Mouse (Mus musculus) midbrain, embryonic 14.5 days (tissue): ENCODE measurements at regions not wholly inside any gene's neighbourhood (a gene's known extent, or its start where the extent isn't known, plus 50 kb on each side); places are given as distances from the start of the nearest gene placed in this dataset.

Experiments used
- ATAC-seq: fragments of 200-750 bp; cut with Nextera tagmentation; 2 replicates; pipeline ENCODE4 v1.8.0; 2017; ENCODE audit warnings: moderate number of reproducible peaks, moderate library complexity; ENCODE audit not compliant: low FRiP score, low TSS enrichment
- DNase-seq: peaks from one replicate; pipeline ENCODE4 v3.0.0-alpha.2; 2015
- H3K27ac ChIP-seq: fragments of 300-500 bp; sonication (generic); replicated peaks from 2 replicates; pipeline ENCODE4 v1.5.1; 2014; ENCODE audit warnings: mild to moderate bottlenecking, low read depth, low read length, moderate library complexity
- H3K27me3 ChIP-seq: fragments of 300-500 bp; sonication (generic); 2 replicates; pipeline ENCODE4 v1.6.1; 2014; ENCODE audit warnings: low read length, control low read depth, mixed read lengths; ENCODE audit not compliant: control insufficient read depth, insufficient read depth
- H3K36me3 ChIP-seq: fragments of 300-500 bp; sonication (generic); 2 replicates; pipeline ENCODE4 v1.6.1; 2014; ENCODE audit warnings: low read length, control low read depth; ENCODE audit not compliant: control insufficient read depth, insufficient read depth
- H3K4me1 ChIP-seq: fragments of 300-500 bp; sonication (generic); 2 replicates; pipeline ENCODE4 v1.6.1; 2014; ENCODE audit warnings: mild to moderate bottlenecking, antibody characterized with exemption, low read length, control low read depth; ENCODE audit not compliant: control insufficient read depth, insufficient read depth
- H3K4me2 ChIP-seq: fragments of 300-500 bp; sonication (generic); 2 replicates; pipeline ENCODE4 v1.6.1; 2014; ENCODE audit warnings: mild to moderate bottlenecking, low read length, moderate library complexity
- H3K4me3 ChIP-seq: fragments of 300-500 bp; sonication (generic); replicated peaks from 2 replicates; pipeline ENCODE4 v1.5.1; 2014; ENCODE audit warnings: low read depth, low read length
- H3K9ac ChIP-seq: fragments of 300-500 bp; sonication (generic); replicated peaks from 2 replicates; pipeline ENCODE4 v1.6.1; 2014; ENCODE audit warnings: mild to moderate bottlenecking, low read length, moderate library complexity
- H3K9me3 ChIP-seq: fragments of 300-500 bp; sonication (generic); 2 replicates; pipeline ENCODE4 v1.6.1; 2016; ENCODE audit warnings: low read length, control low read depth, mixed read lengths; ENCODE audit not compliant: control insufficient read depth
- WGBS: fragments of 180-500 bp; shearing (Covaris S2); extraction: QIAGEN DNeasy Blood & Tissue Kit; methylation state at CpG from one replicate; pipeline ENCODE4 v1.1.7; 2014; 5-methylcytosine and 5-hydroxymethylcytosine counted together

DNA sequence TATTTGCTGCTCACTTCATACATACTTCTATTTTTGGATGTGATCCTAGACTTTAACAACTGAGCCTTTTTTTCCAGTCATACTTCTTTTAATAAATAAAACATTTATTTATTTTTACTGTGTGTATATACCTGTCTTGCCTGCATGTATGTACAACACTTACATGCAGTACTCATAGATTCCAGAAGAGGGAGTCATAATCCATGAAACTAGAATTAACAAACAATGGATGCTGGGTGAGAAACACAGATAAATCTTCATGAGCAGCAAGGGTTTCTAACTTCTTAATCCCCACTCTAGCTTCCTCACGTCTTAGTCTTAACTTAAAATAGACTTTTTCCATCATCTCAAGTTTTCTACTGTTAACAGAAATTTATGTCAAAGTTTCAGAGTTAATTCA is 1253.7 kb upstream of the Nr2f1 start:
- Histone ChIP-seq H3K4me3 (no peak overlapping the region), H3K9me3 (no peaks in the 10 kb centered on the region), H3K4me2 (no peak overlapping the region), H3K36me3 (no peaks in the 10 kb centered on the region), H3K4me1 (no peaks in the 10 kb centered on the region), H3K9ac (no peak overlapping the region), H3K27me3 (no peaks in the 10 kb centered on the region), H3K27ac (no peak overlapping the region)
- DNase-seq (peak; percentile 35), ATAC-seq (no peak)
- WGBS: 57% methylated on average over 1 of the region's 1 CpGs

DNA sequence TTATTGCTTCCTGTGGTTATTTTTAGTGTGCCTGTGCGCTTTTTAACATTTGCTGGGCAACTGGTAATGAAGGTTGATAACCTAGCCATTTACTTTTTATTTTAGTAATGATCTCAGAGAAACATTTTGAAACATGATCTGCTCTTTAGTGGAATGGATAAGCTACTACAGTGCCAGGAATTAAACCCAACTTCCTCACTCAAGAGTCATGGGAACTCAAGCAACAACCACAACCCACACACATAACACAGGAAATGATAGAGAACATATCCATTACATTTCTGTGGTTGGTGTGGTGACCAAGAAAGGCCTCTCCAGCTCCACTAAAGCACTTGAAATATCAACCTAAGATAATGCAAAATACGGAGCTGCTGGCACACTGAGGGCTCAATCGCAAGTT is 1243.6 kb upstream of the Nr2f1 start:
- Histone ChIP-seq H3K4me3 (no peak overlapping the region), H3K9ac (no peak overlapping the region), H3K27me3 (no peaks in the 10 kb centered on the region), H3K4me2 (no peak overlapping the region), H3K27ac (no peak overlapping the region), H3K9me3 (no peaks in the 10 kb centered on the region), H3K36me3 (no peaks in the 10 kb centered on the region), H3K4me1 (no peaks in the 10 kb centered on the region)
- WGBS: 91% methylated on average over 3 of the region's 3 CpGs
- DNase-seq (no peak), ATAC-seq (no peak)

DNA sequence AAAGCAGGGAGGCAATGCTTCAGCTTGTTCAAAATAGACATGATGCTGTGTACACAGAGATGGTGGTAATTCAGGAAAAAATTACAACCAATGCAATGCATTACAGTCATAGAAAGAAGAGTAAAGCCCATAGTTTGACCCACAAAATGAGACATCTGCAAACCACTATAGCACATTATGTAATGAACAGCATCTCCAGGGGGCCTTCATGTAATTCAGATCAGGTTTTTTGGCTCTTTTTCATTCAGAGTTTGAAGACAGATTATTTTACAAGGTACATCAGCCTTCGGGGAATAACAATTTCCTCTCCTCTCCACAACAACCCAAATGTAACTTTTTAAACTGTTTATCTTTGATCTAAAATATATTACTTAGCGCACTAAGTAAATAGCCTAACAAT is 1243.1 kb upstream of the Nr2f1 start:
- no peaks in the 10 kb centered on the region for H3K4me1 ChIP-seq
- 87% methylated on average over 2 of the region's 2 CpGs for WGBS
- H3K36me3 ChIP-seq: no peaks in the 10 kb centered on the region
- H3K27me3 ChIP-seq: no peaks in the 10 kb centered on the region
- H3K4me3 ChIP-seq: no peak overlapping the region
- no peak overlapping the region for H3K27ac ChIP-seq
- no peaks in the 10 kb centered on the region for H3K9me3 ChIP-seq
- H3K4me2 ChIP-seq: no peak overlapping the region
- ATAC-seq (no peak), DNase-seq (no peak)
- no peak overlapping the region for H3K9ac ChIP-seq

DNA sequence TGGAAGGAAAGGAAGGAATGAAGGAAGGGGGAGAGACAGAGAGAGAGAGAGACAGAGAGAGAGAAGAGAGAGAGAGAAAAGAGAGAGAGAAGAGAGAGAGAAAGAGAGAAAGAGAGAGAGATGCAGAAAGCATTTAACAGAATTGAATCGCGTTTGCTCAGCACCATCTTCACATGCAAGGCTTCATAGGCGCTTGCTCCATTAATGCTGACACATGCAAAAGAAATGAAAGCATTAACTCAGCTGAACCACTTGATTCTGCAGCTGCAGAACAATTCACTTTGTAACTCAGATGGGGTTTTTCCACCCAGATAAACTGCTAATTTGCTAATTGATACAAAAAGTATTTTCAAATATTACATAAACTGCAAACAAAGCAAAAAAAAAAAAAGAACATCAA is 1231.9 kb upstream of the Nr2f1 start:
- 43% methylated on average over 3 of the region's 3 CpGs for WGBS
- no peaks in the 10 kb centered on the region for H3K9me3 ChIP-seq
- peak; percentile 26 for DNase-seq

DNA sequence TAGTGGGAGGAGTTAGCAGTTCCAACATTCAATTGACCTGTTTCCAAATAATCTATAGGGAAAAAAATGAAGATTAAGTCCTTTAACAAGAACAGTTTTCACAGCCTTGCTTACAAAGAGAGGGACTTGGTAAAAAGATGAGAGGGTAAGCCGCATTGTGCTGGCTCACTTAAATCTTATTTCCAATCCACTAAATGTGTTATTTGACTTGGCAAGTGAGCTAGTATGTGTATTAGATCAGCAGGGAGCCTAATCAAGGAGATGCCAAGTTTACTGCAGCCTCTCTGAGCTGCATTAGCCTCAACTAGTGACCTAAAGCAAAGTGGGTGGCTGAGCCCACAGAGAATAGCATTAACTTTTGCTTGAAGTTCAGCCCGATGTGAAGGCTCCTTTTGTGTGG is 1231.4 kb upstream of the Nr2f1 start:
- no peaks in the 10 kb centered on the region for H3K27me3 ChIP-seq
- peak; percentile 30 for DNase-seq
- no peaks in the 10 kb centered on the region for H3K9me3 ChIP-seq
- no peaks in the 10 kb centered on the region for H3K4me1 ChIP-seq
- 11% methylated on average over 2 of the region's 2 CpGs for WGBS
- H3K9ac ChIP-seq: no peak overlapping the region
- no peak overlapping the region for H3K4me2 ChIP-seq
- H3K4me3 ChIP-seq: no peak overlapping the region
- no peaks in the 10 kb centered on the region for H3K36me3 ChIP-seq
- ATAC-seq: no peak
- no peak overlapping the region for H3K27ac ChIP-seq

More for the DNA sequence above, 1231.9 kb upstream of the Nr2f1 start:
- Histone ChIP-seq H3K27ac (no peak overlapping the region), H3K36me3 (no peaks in the 10 kb centered on the region), H3K4me1 (no peaks in the 10 kb centered on the region), H3K27me3 (no peaks in the 10 kb centered on the region), H3K4me3 (no peak overlapping the region), H3K9ac (no peak overlapping the region), H3K4me2 (no peak overlapping the region)
- ATAC-seq: no peak

- H3K36me3 ChIP-seq: no peaks in the 10 kb centered on the region
- no peaks in the 10 kb centered on the region for H3K9me3 ChIP-seq
- no peaks in the 10 kb centered on the region for H3K27me3 ChIP-seq
- H3K4me1 ChIP-seq: no peaks in the 10 kb centered on the region
- H3K4me3 ChIP-seq: no peak overlapping the region
- DNase-seq (no peak), ATAC-seq (no peak)
- H3K4me2 ChIP-seq: no peak overlapping the region
- no peak overlapping the region for H3K27ac ChIP-seq
- H3K9ac ChIP-seq: no peak overlapping the region
- 22% methylated on average over 1 of the region's 1 CpGs for WGBS
These were observed 1231.0 kb upstream of the Nr2f1 start for GRCm38 (mm10) chr13:79430562-79430961.

DNA sequence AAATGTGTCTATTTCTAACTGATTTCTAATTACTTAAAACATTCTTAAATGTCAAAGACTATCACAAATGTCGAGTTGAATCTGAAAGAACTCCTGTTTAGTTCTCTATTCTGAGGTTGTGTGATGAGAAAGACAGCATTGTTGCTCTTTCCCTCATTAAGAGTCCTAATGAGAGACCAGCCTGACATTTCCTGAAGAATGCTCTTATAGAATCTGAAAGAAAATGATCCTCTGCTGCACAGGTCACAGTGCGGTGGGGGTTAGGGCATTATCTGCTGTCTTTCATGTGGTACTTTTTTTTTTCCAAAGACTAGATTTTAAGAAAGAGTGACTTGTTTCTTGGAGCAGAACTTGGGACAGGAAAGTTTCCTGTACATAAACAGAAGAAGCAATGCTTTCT is 1218.3 kb upstream of the Nr2f1 start:
- WGBS: 51% methylated on average over 2 of the region's 2 CpGs
- no peak for DNase-seq
- H3K4me2 ChIP-seq: no peak overlapping the region
- no peak overlapping the region for H3K4me3 ChIP-seq
- H3K27ac ChIP-seq: no peak overlapping the region
- no peak overlapping the region for H3K9ac ChIP-seq
- no peaks in the 10 kb centered on the region for H3K9me3 ChIP-seq
- no peaks in the 10 kb centered on the region for H3K4me1 ChIP-seq
- ATAC-seq: no peak
- no peaks in the 10 kb centered on the region for H3K27me3 ChIP-seq
- no peaks in the 10 kb centered on the region for H3K36me3 ChIP-seq

DNA sequence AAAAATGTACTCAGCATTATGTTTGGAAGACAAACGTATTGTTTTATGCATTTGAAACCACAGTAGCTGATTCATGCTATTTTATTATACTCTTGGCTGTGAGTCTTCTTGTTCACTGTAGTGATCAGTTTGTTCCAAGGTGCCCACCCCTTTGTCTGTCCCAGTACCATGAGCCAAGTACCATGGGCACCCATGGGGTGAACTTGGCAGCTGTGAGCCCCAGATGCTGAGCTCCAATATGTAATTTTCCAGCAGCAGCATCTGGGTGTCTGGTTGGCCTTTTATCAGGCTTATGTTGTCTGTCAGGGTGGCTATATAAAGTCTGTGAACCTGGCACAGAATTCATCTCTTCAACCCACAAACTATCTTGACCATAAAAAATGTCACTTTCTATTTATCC is 1200.5 kb upstream of the Nr2f1 start:
- ATAC-seq (no peak), DNase-seq (no peak)
- Histone ChIP-seq H3K4me2 (no peak overlapping the region), H3K36me3 (no peaks in the 10 kb centered on the region), H3K9ac (no peak overlapping the region), H3K4me1 (no peaks in the 10 kb centered on the region), H3K27ac (no peak overlapping the region), H3K27me3 (no peaks in the 10 kb centered on the region), H3K9me3 (no peaks in the 10 kb centered on the region; the same call in 1 of the 2 replicates), H3K4me3 (no peak overlapping the region)
- WGBS: 77% methylated on average over 1 of the region's 1 CpGs

DNA sequence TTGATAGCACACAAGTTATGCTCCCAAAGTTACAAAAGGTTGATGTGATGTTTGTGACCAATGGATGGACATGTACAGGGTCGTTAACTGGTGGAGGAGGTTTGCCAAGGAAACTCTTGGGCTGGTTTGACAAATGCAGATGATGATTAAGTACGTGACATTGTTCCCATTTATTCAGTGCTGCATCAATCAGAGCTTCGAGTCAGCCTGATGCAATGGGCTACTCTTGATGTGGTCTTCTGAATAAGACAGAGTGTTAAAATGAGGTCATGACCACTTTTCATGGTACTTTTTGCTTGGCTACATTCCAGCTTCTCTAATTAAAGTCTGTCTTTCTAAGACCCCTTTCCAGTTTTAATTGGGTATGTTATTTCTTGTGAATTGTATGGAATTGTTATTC is 1194.4 kb upstream of the Nr2f1 start:
- no peak for ATAC-seq
- no peaks in the 10 kb centered on the region; the same call in 1 of the 2 replicates for H3K9me3 ChIP-seq
- H3K4me2 ChIP-seq: no peak overlapping the region
- H3K27me3 ChIP-seq: no peaks in the 10 kb centered on the region
- no peak overlapping the region for H3K9ac ChIP-seq
- H3K36me3 ChIP-seq: no peaks in the 10 kb centered on the region
- no peak overlapping the region for H3K27ac ChIP-seq
- H3K4me1 ChIP-seq: no peaks in the 10 kb centered on the region
- peak; percentile 3 for DNase-seq
- H3K4me3 ChIP-seq: no peak overlapping the region
- 68% methylated on average over 3 of the region's 3 CpGs for WGBS
